Mouse (Mus musculus) cerebellum, postnatal 14 days (tissue): ENCODE measurements at regions not wholly inside any gene's neighbourhood (a gene's known extent, or its start where the extent isn't known, plus 50 kb on each side); places are given as distances from the start of the nearest gene placed in this dataset.

Experiments
- DNase-seq, 2 experiments: peaks; one replicate each; pipeline ENCODE4 v3.0.0; 2021; ENCODE audit warnings: mixed read lengths in 2 of 2

DNA sequence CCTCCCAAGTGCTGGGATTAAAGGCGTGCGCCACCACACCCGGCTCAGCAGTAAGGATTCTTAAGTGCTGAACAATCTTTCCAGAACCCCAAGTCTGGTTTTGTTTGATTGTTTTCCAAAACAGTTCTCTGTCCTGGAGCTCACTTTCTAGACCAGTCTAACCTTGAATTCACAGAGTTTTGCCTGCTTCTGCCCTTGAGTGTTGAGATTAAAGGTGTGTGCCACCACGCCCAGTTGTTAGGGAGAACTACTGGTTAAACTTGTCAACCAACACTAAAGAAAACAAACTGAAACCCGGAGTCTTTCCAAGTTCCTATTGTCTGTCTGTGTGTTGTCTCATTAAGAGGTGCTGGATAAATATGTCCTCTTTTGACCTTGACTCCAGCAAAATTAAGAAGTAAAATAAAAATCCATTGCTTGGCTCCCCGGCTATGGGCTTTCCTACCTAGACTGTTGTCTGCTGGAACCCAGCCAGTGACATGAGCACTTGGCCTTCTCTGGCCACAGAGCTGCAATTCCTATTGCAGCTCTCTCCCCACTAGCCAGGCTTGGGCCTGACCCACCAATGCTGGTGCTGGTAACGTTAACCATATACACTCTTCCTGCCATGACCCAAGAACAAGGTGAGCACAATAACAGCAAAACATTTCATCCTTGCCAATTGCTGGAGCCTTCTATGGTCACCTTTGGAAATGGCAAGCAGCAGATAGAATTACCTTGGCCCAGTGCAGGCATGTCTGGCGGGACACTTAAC lies 51.1 kb upstream of the Klf9 start:
- DNase-seq: peak; percentile 18 to 26
